Mouse (Mus musculus): ENCODE measurements around the gene Uba52. TPM values are rescaled to one million over a fixed set of nuclear protein-coding genes. Genes with fewer than 3 reads are reported as not detected.
A peak's percentile ranks its signal among the peaks of the same experiment; 100 is the strongest.
"Not testable (repeated sequence)": the region's sequence is repeated elsewhere in the genome, so short reads cannot be mapped to it uniquely, and the experiment has no call there.

Uba52 gene
- polyA plus RNA-seq, 1 experiment from 2014 or later: 933 TPM

GRCm38 (mm10) chr8:70528182-70528797, 17.7 kb upstream of the Uba52 start:
- 38% methylated on average over 13 of the region's 13 CpGs for WGBS
- Histone ChIP-seq H3K4me3 (peak overlapping the region; percentile 87), H3K4me1 (replicated peaks) (peaks cover 39% of the 10 kb centered on the region), H3K36me3 (peaks cover 41% of the 10 kb centered on the region), H3K27ac (peak overlapping the region; percentile 99), H3K27me3 (ENCODE audit: insufficient read depth, poor library complexity, severe bottlenecking) (no peaks in the 10 kb centered on the region), H3K9me3 (no peaks in the 10 kb centered on the region)
- no peak for DNase-seq (ENCODE audit: low spot score)

- under 1% methylated on average over 61 of the region's 61 CpGs for WGBS
- H3K36me3 ChIP-seq: peaks cover 35% of the 10 kb centered on the region
- H3K27me3 ChIP-seq (ENCODE audit: insufficient read depth, poor library complexity, severe bottlenecking): no peaks in the 10 kb centered on the region
- H3K9me3 ChIP-seq: no peaks in the 10 kb centered on the region
- H3K4me3 ChIP-seq: peak within 1 kb of the TSS; percentile 87
- DNase-seq (ENCODE audit: low spot score): peak; percentile 98
- H3K4me1 ChIP-seq (replicated peaks): peaks cover 41% of the 10 kb centered on the region
- H3K27ac ChIP-seq: peak within 1 kb of the TSS; percentile 99
Observed at GRCm38 (mm10) chr8:70527512-70528181, 17.0 kb upstream of the Uba52 start, which contains the start of the genes Fkbp8 and Kxd1. Gene Fkbp8 (plus strand): TSS chr8:70527724. Gene Kxd1 (minus strand): TSS chr8:70527956.

DNA sequence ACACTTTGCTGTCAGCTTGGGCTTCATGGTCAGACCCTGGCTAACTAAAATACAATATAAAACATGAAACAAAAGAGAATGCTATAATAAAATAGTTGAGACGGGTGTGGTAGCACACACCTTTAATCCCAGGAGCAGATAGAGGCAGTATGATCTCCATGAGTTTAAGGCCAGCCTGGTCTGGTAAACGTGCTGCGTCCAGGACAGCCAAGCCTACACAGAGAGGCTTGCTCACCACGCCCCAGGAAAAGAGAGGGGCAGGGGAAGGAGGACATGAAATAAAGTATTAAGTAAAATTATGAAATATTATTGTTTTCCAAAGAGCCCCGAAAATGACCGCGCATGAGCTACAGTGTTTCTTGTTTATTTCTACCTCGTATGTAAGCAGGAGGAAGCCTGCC, 16.5 kb upstream of the Uba52 start:
- DNase-seq (ENCODE audit: low spot score): no peak
- Histone ChIP-seq H3K27me3 (ENCODE audit: insufficient read depth, poor library complexity, severe bottlenecking) (no peaks in the 10 kb centered on the region), H3K36me3 (peaks cover 29% of the 10 kb centered on the region), H3K9me3 (no peaks in the 10 kb centered on the region), H3K4me3 (peak overlapping the region; percentile 87), H3K27ac (peak overlapping the region; percentile 99), H3K4me1 (replicated peaks) (peaks cover 45% of the 10 kb centered on the region)
- WGBS: 4% methylated on average over 8 of the region's 8 CpGs

DNA sequence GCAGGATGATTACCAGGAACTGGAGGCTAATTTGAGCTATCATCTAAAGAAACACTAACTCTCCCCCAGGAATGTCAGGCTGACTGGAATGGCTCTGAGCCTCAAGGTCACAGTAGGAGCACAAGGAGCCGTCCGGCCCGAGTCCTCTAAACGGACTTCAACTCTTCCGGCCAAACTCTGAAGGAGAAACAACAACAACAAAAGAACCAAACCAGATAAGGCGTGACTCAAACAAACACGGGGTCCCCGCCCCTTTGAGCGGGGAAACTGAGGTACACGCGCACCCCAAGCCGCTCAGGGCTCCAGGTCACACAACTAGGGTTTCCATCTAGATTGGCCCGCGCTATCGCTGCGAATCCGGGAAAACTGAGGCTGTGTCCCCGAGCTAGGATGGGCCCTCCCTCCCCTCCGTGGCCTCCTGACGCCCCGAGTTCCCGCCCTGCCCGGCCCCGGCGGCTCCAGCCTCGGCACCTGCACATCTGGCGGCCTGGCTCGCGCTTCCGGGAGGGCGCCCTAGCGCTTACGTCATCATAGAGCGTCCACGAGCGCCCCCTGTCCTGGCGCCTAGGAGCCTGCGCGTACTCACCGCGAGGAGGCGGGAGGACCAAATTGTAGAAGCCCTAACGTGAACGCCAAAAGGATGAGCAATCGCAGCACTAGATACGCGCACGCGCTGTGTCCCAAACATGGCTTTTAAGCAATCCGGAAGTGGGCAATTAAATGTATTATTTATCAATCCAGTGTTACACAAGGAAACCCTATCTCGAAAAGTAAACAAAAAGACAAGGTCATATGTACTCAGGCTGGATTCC, 12.2 kb upstream of the Uba52 start:
- H3K9me3 ChIP-seq: no peaks in the 10 kb centered on the region
- peaks cover 30% of the 10 kb centered on the region for H3K4me1 ChIP-seq (replicated peaks)
- H3K27me3 ChIP-seq (ENCODE audit: insufficient read depth, poor library complexity, severe bottlenecking): no peaks in the 10 kb centered on the region
- peak overlapping the region; percentile 68 for H3K4me3 ChIP-seq
- WGBS: under 1% methylated on average over 51 of the region's 51 CpGs
- peak; percentile 95 for DNase-seq (ENCODE audit: low spot score)
- H3K27ac ChIP-seq: peak overlapping the region; percentile 87
- H3K36me3 ChIP-seq: peaks cover 22% of the 10 kb centered on the region

DNA sequence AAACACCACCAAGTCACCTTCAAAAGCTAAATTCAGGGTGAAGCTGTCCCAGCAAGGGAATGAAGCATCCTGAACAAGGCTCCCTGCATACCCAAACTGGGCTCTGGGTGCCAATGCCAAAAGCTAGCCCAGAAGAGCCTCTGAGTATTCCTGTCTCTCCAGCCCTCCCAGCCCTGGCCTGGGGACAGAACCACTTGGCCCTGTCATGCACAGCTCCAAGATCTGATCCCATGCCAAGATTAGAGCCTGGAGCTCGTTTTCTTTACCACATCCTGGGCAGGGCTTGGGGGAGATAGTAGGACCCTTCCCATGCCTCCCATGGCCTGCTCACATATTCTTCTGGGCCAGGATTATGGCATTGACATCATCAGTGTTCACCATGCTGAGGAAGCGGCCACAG, 9.0 kb upstream of the Uba52 start:
- DNase-seq (ENCODE audit: low spot score): no peak
- Histone ChIP-seq H3K36me3 (peaks cover 49% of the 10 kb centered on the region), H3K27ac (no peak overlapping the region), H3K4me3 (0 out of 2 replicates have a peak overlapping the region, but pooled peaks have one; percentile 4), H3K9me3 (no peaks in the 10 kb centered on the region), H3K4me1 (replicated peaks) (peaks cover 17% of the 10 kb centered on the region), H3K27me3 (ENCODE audit: insufficient read depth, poor library complexity, severe bottlenecking) (no peaks in the 10 kb centered on the region)
- 74% methylated on average over 2 of the region's 2 CpGs for WGBS

DNA sequence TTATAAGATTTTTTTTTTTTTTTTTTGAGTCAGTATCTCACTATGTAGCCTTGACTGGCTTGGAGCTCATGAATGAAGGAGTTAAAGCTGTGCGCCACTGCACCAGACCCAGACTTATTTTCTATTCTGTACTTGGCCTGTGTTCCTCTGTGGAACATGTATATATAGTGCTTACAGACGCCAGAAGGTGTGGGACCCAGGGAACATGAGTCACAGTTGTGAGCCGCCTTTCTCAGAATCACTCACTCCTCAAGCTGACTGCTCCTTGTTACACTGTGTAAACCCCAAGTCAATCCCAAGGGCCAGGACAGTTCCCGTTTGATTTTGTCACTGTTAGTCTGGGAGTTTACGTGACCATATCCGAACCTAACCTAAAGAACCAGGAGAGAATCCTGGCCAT, 8.4 kb upstream of the Uba52 start:
- H3K27me3 ChIP-seq (ENCODE audit: insufficient read depth, poor library complexity, severe bottlenecking): no peaks in the 10 kb centered on the region
- no peak for DNase-seq (ENCODE audit: low spot score)
- H3K4me1 ChIP-seq (replicated peaks): peaks cover 17% of the 10 kb centered on the region
- peaks cover 53% of the 10 kb centered on the region for H3K36me3 ChIP-seq
- 92% methylated on average over 6 of the region's 6 CpGs for WGBS
- H3K4me3 ChIP-seq: no peak overlapping the region
- no peaks in the 10 kb centered on the region for H3K9me3 ChIP-seq
- no peak overlapping the region for H3K27ac ChIP-seq

DNA sequence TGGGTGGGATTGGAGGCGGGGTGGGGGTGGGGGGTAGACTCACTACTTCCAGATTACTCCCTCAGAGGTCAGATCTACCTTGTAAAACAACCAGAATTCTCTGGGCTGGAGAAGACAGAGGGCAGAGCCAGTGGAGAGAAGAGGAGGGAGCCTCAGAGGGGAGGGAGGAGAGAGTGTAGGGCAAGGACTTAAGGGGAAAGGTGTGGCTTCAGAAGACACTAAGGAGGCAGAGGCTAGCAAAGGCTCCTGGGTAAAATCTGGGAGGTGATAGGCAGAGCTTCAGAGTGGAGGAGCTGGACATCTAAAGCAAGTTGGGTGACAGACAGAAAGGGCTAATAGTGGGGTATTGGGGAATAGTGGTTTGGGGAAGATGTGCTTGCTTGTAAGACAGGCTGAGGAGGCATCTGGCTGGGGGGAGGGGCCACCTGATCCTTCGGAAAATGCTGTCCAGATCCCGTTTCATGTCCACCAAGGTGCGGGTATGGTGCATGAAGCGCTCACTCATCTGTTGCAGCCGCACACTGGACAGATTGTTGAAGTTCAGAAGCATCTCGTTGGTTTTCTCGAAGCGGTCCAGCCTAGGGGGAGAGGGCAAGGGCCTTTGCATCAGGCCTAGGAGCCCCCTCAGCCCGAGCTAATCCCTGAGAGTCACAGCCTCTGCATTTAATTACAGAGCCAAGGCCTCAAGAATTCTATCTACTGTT, 7.5 kb upstream of the Uba52 start:
- H3K27me3 ChIP-seq (ENCODE audit: insufficient read depth, poor library complexity, severe bottlenecking): no peaks in the 10 kb centered on the region
- H3K36me3 ChIP-seq: peaks cover 63% of the 10 kb centered on the region
- DNase-seq (ENCODE audit: low spot score): no peak
- no peak overlapping the region for H3K27ac ChIP-seq
- H3K4me1 ChIP-seq (replicated peaks): peaks cover 12% of the 10 kb centered on the region
- 82% methylated on average over 10 of the region's 10 CpGs for WGBS
- H3K4me3 ChIP-seq: no peak overlapping the region
- H3K9me3 ChIP-seq: no peaks in the 10 kb centered on the region

- peaks cover 71% of the 10 kb centered on the region for H3K36me3 ChIP-seq
Observed at GRCm38 (mm10) chr8:70513441-70513840, 2.8 kb upstream of the Uba52 start.

DNA sequence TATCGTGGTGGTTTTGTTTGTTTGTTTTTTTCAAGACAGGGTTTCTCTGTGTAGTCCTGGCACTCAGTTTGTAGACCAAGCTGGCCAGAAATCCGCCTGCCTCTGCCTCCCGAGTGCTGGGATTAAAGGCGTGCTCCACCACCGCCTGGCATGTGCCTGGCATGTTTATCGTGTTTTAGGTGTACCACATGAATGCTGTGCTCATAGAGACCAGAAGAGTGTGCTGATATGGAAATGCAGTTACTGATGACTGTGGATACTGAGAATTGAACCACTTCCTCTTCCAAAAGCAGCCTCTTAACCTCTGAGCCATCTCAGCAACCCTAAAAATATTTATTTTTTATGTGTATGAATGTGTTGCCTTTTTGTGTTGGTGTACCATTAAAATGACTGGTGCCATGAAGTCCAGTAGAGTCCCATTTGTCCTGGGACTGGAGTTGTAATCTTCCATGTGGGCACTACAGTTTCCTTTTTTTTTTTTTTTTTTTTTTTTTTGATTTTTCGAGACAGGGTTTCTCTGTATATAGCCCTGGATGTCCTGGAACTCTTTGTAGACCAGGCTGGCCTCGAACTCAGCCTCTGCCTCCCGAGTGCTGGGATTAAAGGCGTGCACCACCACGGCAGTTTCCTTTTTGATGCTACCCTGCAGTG, 1.8 kb upstream of the Uba52 start:
- peaks cover 29% of the 10 kb centered on the region for H3K4me1 ChIP-seq (replicated peaks)
- WGBS: 93% methylated on average over 11 of the region's 11 CpGs

More at GRCm38 (mm10) chr8:70513441-70513840, 2.8 kb upstream of the Uba52 start:
- H3K4me1 ChIP-seq (replicated peaks): peaks cover 27% of the 10 kb centered on the region
- no peaks in the 10 kb centered on the region for H3K27me3 ChIP-seq (ENCODE audit: insufficient read depth, poor library complexity, severe bottlenecking)
- H3K4me3 ChIP-seq: no peak overlapping the region
- H3K27ac ChIP-seq: no peak overlapping the region
- DNase-seq (ENCODE audit: low spot score): no peak
- no peaks in the 10 kb centered on the region for H3K9me3 ChIP-seq
- WGBS: 85% methylated on average over 2 of the region's 2 CpGs

GRCm38 (mm10) chr8:70511770-70512169, 1.2 kb upstream of the Uba52 start:
- Histone ChIP-seq H3K36me3 (peaks cover 74% of the 10 kb centered on the region), H3K27me3 (ENCODE audit: insufficient read depth, poor library complexity, severe bottlenecking) (no peaks in the 10 kb centered on the region), H3K27ac (no peak overlapping the region), H3K9me3 (no peaks in the 10 kb centered on the region), H3K4me3 (peak overlapping the region; percentile 92; the same call in 1 of the 2 replicates), H3K4me1 (replicated peaks) (peaks cover 33% of the 10 kb centered on the region)
- 93% methylated on average over 2 of the region's 2 CpGs for WGBS
- no peak for DNase-seq (ENCODE audit: low spot score)

More for the DNA sequence above, 1.8 kb upstream of the Uba52 start:
- Histone ChIP-seq H3K27ac (no peak overlapping the region), H3K4me3 (no peak overlapping the region), H3K27me3 (ENCODE audit: insufficient read depth, poor library complexity, severe bottlenecking) (no peaks in the 10 kb centered on the region), H3K36me3 (peaks cover 71% of the 10 kb centered on the region), H3K9me3 (no peaks in the 10 kb centered on the region)
- no peak for DNase-seq (ENCODE audit: low spot score)

DNA sequence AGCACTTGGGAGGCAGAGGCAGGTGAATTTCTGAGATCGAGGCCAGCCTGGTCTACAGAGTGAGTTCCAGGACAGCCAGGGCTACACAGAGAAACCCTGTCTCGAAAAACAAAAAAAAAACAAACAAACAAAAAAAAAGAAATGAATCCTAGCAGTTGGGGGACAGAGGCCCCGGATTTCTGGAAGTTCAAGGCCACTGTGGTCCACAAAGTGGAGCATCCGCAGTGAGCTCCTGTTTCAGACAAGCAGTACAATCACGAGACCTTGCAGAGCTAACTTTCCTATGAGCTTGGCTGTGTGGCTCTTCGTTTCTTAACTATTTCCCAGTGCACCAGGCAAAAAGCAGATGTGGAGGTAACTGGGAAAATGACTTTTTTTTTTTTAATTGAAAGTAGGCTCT, 573 bp upstream of the Uba52 start:
- H3K4me1 ChIP-seq (replicated peaks): peaks cover 36% of the 10 kb centered on the region
- H3K9me3 ChIP-seq; DNase-seq (ENCODE audit: low spot score); H3K27me3 ChIP-seq (ENCODE audit: insufficient read depth, poor library complexity, severe bottlenecking): not testable (repeated sequence)
- 86% methylated on average over 6 of the region's 6 CpGs for WGBS
- peak overlapping the region; percentile 92 for H3K4me3 ChIP-seq
- H3K27ac ChIP-seq: peak overlapping the region; percentile 97
- peaks cover 68% of the 10 kb centered on the region for H3K36me3 ChIP-seq

All from hindbrain, embryonic 10.5 days (tissue).